Mouse (Mus musculus): Measurements from ENCODE around the gene Prcp.
"Not testable (repeated sequence)": the region's sequence is repeated elsewhere in the genome, so short reads cannot be mapped to it uniquely, and the experiment has no call there.

The Prcp gene

DNA sequence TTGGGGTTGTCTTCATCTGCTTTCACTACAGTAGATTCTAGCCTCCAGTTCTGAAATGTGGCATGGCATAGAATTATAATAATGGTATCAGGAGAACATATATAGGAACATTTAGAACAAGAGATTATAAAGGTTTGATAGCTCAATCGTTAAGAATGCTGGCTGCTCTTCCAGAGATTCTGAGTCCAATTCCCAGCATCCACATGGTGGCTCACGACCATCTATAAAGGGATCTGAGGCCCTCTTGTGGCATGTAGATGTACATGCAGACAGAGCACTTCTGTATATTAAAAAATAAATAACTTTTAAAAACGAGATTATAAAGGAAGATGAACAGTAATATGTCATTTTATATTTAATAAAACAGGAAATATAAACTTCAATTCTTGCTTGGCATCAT lies 19.2 kb downstream of the Prcp start:
- DNase-seq = no peak

DNA sequence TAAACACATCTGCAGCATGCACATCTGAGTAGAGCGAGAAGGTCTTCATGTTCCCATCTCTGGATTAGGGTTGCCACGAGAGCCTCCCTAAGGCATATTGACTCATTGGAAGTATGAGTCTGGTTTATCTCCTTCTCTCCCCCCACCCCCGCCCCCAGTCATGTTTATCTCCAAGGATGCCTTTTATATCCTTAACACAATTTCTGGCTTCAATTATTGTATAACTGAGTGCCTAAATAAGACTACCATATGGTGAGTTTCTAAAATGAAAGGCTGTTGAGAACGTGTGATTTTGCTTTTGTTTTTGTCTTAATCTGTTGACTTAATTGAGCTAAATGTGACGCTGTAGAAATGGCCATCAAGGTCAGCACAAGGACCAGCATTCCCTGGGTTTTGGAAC lies 21.8 kb downstream of the Prcp start:
- no peak for DNase-seq

DNA sequence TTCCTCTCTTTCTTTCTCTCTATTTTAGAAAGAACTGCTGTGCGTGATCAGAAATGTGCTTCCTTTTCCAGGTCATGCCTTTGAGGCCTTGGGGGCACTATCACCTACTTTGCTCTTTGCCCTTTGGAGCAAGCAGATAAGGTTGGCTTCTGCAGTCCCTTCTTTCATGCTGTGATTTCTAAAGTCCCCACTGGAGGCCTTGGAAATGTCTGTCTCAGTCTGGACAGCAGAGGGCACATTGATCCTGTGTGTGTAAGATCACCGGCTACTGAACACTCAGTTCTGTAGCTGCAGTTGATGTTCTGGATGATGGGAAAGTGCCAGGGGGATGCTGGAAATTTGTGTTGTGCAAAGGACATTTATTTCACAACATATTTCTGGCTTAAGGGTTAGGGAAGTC lies 22.8 kb downstream of the Prcp start:
- no peak for DNase-seq

DNA sequence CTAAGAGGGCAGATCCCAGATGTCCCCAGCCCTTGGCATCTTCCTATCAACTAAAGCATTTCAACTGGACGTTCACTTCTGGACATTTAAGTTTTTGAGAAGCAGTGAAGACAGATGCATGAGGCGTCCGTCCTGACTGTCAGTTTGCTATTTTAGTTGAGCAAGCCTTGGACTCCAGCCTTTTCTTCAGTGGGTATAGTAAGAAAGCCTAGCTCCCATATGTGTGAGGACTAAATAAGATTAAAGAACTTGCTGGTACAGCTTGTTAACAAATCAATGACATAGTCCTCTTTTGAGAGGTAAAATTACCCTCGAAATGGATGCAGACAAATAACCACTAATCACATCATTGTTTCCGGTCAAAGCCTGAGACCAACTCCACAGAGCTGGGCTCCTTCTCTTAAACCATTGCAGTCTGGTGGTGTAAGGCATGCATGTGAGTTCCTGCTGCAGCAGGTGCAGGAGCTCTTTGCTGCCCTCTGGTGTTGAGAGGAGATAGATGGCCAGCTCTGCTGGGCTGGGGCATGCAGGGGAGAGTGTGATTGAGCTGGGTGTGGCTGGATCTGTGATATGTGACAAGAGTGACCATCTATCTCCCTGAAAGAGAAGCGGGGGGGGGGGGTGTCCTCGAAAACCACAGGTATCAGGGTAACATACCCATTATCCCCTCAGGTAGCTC lies 29.2 kb downstream of the Prcp start:
- DNase-seq = peak; percentile 59

DNA sequence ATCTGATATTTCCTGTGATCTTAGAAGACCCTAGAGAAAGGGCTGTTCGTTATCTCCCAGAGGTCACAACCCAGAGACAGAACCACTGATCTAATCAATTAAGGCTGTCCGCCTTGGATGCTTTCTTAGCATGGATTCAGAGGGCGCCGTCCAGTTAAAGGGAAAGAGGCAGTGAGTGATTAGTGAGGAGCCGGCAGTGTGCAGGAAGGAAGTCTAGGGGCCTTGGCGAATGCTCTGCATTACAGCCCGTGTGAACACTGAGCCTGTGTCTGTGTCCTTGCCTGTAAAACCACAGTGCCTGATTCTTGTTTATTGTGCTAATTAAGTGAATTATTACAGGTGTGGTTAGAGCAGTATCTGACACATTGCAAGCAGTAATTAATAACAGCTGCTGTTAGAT lies 30.0 kb downstream of the Prcp start:
- not testable (repeated sequence) for DNase-seq

DNA sequence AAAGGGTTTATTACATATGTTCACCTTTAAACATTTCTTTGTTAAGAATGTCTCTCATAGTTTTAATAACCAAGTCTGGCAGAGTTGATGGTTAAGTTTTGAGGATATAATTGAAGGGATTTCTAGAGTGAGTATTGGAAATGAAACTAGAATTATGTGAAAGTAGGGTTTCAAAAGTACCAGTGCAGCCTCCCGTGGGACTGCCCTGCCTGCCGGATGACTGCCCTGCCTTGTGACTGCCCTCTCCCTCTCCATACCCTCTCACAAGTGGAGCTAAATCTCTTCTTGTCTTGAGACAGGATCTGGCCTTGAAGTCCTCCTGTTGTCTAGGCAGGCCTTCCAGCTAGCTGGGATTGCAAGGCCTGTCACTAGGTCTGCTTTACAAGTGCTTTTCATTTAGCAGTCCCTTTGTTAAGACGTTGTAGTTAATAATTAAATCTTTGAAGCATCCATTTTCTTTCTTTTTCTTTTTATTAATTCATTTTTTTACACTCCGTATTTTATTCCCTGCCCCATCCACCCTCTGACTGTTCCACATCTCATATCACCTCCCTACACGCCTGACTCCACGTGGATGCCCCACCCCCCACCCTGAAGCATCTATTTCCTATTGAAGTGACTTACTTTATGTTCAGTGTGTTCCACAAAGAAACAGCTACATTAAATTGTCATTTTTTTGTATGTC lies 46.0 kb downstream of the Prcp start:
- no peak for DNase-seq

DNA sequence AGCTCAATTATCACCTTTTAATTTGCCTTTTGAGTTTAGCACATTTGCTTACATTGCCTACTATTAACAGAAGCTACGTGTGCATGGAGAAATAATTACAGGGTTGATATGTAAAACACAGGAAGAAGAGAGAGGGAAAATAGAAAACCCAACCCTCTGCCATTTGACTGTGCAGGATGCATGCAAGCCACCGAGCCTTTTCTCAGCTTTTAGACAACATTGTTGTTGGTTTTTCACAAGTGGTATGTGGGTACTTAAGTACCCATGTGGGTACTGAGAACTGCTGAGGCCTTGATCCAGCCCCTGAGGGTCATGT lies 46.5 kb downstream of the Prcp start:
- no peak for DNase-seq

DNA sequence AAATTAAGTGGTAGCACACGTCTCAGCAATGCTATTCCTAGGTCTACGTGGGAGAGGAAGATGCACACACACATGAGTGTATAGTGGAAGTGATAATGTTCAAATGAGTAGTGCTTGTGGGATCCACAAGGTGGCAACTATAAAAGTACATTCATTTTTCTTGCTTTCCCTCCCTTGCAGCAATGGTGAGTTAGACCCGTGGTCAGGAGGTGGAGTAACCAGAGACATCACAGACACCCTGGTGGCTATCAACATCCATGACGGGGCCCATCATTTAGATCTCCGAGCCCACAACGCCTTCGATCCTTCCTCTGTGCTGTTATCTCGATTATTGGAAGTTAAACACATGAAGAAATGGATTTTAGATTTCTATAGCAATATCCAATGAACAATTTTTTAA lies 58.5 kb downstream of the Prcp start:
- DNase-seq = no peak

DNA sequence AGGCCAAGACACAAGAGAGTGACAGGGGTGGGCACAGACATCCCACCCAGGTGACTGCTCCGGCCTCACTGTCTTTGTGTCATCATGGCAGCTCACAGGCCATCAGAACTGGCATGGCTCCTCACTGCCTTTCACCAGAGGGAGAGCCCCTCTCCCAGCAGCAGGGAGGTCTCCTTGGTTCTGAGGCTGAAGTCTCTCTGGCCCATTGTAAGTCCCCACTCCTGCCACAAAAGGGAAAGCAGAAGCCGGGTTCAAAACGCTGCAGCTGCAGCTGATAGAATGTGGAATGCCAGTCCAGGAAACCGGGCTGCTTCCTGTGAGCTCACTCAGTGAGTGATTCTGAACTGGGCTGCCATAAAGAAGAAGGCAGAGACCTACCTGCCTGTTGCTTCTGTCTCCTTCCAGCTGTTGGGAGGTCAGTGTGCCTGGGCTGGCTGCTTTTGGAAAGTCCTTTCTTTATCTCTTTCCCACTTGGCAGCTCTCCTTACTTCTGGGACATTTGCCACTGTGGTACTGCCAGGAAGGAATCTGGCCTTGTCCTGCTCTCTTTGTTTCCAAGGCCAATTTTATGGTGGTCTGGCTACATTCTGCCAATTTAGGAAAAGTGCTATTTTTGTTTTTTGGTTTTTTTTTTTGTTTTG lies 59.2 kb downstream of the Prcp start:
- not testable (repeated sequence) for DNase-seq

DNA sequence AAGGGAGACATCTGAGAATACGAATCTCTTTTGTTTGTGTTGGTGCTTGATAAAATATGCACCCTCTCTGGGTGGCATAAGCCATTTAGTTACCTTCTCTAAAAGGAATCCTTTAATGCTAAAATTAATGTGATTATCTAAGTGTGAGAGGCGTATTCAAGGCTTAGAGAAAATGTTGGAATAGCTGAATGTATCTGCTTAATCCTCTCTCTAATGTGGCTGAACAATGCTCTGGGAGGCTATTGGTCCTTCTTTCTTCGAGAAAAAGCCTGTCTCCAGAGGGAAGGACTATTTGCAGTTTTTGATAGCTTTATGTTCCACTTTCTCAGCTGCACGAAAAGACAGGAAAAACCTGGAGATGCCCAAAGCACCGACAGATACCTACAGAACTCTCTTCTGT lies 62.5 kb downstream of the Prcp start:
- DNase-seq = no peak

DNA sequence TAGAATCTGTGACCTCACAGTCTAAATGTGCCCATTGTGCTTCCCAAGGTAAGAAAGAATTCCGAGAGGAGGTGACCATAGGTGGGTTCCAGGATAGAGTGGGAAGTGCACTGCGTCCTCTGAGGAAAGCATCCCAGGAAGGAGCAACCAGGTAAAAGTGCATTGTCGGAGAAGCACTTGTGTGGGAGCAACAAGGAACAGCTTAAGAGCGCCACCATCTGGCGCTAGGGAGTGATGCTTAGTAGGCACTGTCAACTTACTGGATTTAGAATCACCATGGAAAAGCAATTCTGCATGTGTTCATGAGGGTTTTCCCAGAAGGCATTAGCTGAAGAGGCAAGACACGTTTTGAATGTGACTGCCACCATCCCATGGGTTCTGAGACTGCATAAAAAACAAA lies 63.7 kb downstream of the Prcp start:
- DNase-seq = peak; percentile 4

DNA sequence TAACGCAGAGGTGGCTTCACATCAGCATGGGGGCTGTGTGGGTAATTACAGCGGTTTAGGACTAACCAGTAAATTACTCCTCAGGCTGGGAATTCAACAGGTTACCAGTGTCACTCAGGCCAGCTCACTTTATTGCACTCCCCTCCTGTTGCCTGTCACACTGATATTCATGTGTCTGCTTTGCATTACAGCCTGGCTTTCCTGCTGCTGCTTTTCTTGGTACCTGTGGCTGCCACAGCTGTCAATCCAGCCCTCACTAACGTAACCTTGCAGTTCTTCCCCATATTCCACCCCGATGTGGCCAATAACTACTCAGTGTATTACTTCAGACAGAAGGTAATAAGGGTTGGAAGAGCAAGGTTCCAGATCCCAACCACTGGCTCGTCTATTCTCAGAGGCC lies 65.5 kb downstream of the Prcp start:
- DNase-seq = no peak

DNA sequence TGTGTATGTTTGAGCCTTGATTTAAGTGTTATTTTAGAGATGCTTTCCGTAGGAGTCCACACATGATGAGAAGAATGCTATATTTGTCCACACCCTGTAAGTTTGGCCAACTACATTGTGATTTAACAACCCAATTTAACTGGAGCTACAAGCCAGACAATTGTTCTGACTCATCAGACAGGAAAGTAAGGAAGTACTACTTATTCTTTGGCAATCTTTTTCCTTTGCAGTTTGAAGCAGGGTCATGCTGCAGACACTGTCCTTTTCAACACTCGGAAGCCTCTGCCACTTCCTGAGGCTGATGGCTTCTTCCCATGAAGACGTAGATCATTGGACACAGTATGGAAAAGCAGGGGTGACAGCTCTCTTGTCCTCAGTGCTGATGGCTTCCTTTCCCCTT lies 76.5 kb downstream of the Prcp start:
- DNase-seq = no peak

DNA sequence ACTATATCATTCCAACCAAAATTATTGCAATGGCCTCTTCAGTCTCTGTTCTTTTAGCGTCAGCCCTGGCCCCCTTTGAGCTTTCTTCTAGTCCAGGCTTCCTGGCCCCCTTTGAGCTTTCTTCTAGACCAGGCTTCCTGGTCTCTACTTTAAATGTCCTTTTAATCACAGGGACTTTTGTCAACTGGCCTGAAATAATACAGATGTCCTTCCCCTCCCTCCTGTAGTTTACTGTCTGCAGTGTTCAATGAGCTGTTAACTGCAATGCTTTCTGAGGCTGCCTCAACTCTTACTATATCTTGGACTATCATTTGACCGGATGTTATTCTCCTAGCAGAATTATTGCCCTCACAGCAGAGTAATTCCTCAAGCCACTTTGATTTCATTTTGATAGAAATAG lies 77.9 kb downstream of the Prcp start:
- no peak for DNase-seq

DNA sequence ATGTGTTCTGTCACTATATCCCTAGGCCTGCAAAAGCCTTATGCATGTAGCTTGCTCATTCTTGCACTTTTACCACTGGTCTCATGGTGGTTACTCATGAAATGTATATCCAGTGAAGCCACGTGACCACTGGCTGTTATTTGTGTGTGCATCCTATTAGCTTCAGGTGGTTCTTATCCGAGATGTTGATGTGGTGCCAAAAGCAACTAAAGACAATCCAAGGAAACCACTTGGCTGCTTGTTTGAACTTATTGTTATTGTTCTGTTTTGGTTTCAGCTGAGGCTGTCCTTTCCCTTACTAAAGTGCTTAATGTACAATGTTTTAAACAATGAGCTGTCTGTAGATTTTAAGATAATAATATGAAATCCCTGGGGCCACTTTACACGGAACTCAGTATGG lies 85.5 kb downstream of the Prcp start:
- no peak for DNase-seq

DNA sequence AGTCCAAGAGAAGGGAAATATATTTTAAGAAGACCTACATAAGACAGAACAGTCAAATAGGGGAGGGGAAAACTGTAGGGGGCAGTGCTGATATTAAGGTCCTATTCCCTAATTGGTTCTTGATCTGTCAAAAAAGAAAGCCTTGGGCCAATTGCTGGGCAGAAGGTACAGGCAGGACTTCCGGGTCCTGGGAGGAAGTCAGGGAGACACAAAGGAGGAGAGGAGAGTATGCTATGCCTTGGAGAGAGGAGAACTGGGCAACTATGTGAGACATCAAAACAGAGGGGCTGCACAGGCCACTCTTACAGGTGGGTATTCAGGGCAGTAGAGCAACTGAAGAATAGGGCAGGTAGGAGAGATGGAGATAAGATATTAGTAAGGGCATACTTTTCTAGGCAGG lies 87.6 kb downstream of the Prcp start:
- DNase-seq = no peak

DNA sequence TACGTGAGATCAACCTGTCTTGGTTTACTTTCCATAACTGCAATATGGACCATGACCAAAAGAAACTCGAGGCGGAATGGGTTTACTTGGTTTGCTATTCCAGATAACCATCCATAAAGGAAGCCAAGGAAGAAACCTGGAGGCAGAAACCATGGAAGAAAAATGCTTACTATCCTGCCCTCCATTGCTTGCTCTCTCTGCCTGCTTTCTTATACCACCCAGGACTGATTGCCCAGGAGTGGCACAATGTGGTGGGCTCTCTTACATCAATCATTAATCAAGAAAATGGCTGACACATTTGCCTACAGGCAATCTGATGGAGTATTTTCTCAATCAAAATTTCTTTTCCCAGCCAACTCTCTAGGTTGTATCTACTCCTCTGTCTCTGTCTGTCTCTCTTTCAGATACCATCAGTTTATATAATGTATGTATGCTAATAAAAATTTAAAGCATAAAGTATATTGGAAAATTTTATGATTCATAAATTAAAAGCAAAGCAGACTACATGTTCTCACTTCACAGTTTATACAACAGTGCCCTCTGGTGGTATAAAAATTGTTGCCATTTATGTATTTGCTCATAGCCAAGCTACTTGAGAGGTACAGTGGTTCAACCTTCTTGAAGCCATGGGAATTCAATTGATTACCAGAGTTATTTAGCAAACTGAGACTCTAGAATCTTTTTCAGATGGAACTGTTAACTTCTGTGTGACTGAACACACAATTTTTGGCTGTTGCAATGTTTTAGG lies 90.7 kb downstream of the Prcp start:
- no peak for DNase-seq

DNA sequence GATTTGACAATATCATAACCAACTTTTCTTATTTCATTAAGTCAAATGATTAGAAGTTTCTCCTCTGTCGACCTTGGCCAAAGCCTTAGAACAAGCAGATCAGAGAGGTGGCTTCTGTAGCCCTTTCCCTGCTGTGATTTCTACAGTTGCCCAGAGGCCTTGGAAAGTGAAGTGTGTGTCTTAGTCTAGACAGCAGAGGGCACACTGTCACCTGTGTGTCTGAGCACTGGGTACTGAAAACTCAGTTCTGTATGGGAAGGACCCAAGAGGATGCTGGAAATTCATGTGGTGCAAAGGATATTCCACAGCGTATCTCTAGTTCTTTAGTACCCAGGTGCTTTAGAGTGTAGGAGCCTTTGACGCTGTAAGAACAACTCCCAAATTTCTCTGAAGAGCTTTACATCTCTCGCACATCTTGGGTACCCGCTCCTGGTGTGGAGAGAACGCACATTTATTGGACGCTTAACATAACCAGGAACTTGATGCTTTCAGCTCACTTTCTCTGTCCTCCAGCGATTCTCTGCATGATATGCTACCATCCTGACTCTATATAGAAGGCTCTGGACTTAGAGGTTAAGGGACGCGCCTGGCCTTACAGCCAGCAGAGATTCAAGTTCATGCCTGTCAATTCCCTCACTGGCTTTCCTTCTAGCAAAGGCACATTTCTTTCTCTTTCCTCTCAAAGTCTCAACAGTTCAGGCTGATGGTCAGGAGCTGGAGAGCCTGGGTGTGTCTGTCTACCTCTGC lies 93.3 kb downstream of the Prcp start:
- peak; percentile 28 for DNase-seq

DNA sequence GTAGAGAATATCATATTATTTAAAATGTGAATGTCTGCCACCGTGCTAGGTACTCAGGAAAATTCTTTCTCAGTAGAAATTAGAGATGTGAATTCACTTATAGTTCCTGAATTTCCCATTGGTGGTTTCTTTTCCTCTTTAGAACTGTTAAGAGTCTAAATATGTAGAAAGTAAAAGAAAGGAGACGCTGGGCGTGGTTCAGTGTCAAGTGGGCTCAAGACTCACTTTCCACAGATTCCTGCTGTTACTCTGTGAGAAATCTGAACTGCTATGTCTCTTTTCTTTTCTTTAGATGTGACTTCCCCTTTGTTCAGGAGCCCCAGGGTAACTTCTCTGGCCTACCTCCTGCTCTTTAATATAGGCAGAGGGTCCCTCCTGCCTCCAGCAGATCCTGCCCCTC lies 103.2 kb downstream of the Prcp start:
- DNase-seq = no peak

DNA sequence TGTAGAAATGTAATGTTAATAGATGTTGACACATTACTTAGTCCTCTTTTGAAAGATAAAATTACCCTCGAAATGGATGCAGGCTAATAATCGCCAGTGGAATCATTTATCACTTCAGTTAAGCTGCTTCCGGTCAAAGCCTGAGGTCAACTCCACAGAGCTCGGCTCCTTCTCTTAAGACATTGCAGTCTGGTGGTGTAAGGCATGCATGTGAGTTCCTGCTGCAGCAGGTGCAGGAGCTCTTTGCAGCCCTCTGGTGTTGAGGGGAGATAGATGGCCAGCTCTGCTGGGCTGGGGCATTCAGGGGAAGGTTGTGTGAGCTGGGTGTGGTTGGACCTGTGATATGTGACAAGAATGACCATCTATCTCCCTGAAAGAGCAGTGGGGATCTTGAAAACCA lies 104.0 kb downstream of the Prcp start:
- DNase-seq = no peak

DNA sequence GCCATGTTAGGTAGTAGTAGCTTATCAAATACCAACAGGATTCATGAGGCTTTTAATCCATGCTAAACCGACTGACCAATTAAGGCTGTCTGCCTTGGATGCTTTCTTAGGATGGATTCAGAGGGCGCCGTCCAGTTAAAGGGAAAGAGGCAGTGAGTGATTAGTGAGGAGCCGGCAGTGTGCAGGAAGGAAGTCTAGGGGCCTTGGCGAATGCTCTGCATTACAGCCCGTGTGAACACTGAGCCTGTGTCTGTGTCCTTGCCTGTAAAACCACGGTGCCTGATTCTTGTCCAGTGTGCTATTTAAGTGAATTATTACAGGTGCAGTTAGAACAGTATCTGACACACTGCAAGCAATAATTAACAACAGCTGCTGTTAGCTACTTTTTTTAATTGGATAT lies 104.5 kb downstream of the Prcp start:
- DNase-seq = not testable (repeated sequence)

DNA sequence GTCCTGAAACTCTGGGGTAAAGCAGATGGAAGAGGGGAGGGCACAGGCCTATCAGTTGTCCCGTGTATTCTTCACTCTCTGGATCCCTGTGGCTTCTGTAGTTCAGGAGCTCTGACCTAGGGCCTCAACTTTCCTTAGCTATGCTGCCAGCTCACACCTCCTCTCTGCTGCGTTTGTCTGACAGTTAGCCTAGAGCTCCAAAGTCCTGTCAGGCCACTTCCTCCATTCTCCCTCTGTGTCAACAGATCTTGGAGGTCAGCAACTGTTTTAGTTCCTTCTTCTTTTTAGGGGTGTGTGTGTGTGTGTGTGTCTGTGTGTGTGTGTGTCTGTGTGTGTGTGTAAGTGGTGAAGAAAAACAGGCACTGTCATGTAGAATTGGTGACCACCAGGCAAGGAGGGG lies 106.5 kb downstream of the Prcp start:
- DNase-seq = no peak

DNA sequence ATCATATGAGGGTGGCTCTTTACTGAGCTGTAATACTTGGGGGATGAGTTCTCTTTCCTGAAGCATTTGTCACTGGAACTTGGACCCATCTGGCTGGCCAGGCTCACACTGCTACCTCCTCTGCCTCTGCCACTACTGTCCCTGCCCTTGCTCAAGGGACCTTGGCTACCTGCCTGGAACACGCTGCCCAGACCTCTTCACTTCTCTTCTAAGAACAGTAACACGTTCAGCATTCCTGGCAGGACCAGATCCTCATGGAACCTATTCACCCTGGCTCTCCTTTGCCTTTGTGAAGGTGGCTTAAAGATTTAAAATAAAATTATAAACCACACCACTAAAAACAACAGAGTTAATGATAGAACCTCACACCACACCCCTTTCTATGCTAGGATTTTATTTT lies 107.6 kb downstream of the Prcp start:
- no peak for DNase-seq

Data from cerebellum, adult 9-11 months (tissue).